Mouse (Mus musculus): ENCODE measurements around the gene 2410137M14Rik. TPM values are rescaled to one million over a fixed set of nuclear protein-coding genes. Genes with fewer than 3 reads are reported as not detected.
A peak's percentile ranks its signal among the peaks of the same experiment; 100 is the strongest.

Gene 2410137M14Rik
- polyA plus RNA-seq, 1 experiment: 0.56 TPM

- peak within 1 kb of the TSS; percentile 97 for H3K4me3 ChIP-seq (ENCODE audit: control insufficient read depth, low read depth, low read length)
- H3K27me3 ChIP-seq (ENCODE audit: control insufficient read depth, insufficient read depth, low read length): no peaks in the 10 kb centered on the region
- peaks cover 1% of the 10 kb centered on the region for H3K36me3 ChIP-seq (ENCODE audit: control insufficient read depth, insufficient read depth, low read length)
- peak within 1 kb of the TSS; percentile 97 for H3K27ac ChIP-seq (ENCODE audit: control insufficient read depth, insufficient read depth, low read depth, low read length)
- 0 out of 2 replicates have a peak, but pooled peaks cover 2% of the 10 kb centered on the region for H3K4me1 ChIP-seq (ENCODE audit: control insufficient read depth, insufficient read depth, low read length)
- TF ChIP-seq POLR2A (IDR thresholded peaks at IDR 0.05; ENCODE audit: control insufficient read depth, low read depth, low read length): peak; percentile 61
- no peak for TF ChIP-seq CTCF (IDR thresholded peaks at IDR 0.05; ENCODE audit: control insufficient read depth, insufficient read depth, insufficient replicate concordance, low read depth, low read length)
These were observed 22.9 kb downstream of the 2410137M14Rik start, which contains the start of the genes Znrd1 and Znrd1as for GRCm38 (mm10) chr17:36957999-36958743. Gene Znrd1, minus strand, starts transcription at chr17:36958559. Gene Znrd1as, plus strand, starts transcription at chr17:36958592.

GRCm38 (mm10) chr17:36953062-36953461, 28.0 kb downstream of the 2410137M14Rik start:
- H3K4me1 ChIP-seq (ENCODE audit: control insufficient read depth, insufficient read depth, low read length): 0 out of 2 replicates have a peak, but pooled peaks cover 2% of the 10 kb centered on the region
- H3K27ac ChIP-seq (ENCODE audit: control insufficient read depth, insufficient read depth, low read depth, low read length): no peak overlapping the region
- no peak for TF ChIP-seq POLR2A (IDR thresholded peaks at IDR 0.05; ENCODE audit: control insufficient read depth, low read depth, low read length)
- no peak for TF ChIP-seq CTCF (IDR thresholded peaks at IDR 0.05; ENCODE audit: control insufficient read depth, insufficient read depth, insufficient replicate concordance, low read depth, low read length)
- no peaks in the 10 kb centered on the region for H3K27me3 ChIP-seq (ENCODE audit: control insufficient read depth, insufficient read depth, low read length)
- H3K36me3 ChIP-seq (ENCODE audit: control insufficient read depth, insufficient read depth, low read length): no peaks in the 10 kb centered on the region; the same call in 1 of the 2 replicates
- peak overlapping the region; percentile 73 for H3K4me3 ChIP-seq (ENCODE audit: control insufficient read depth, low read depth, low read length)

- Histone ChIP-seq H3K36me3 (ENCODE audit: control insufficient read depth, insufficient read depth, low read length) (no peaks in the 10 kb centered on the region; the same call in 1 of the 2 replicates), H3K4me3 (ENCODE audit: control insufficient read depth, low read depth, low read length) (peak overlapping the region; percentile 73)
These were observed 28.4 kb downstream of the 2410137M14Rik start for GRCm38 (mm10) chr17:36952631-36953030.

GRCm38 (mm10) chr17:36950981-36951947, 29.8 kb downstream of the 2410137M14Rik start, which contains the start of gene Ppp1r11:
Gene Ppp1r11, minus strand, starts transcription at chr17:36951741.
- Histone ChIP-seq H3K4me1 (ENCODE audit: control insufficient read depth, insufficient read depth, low read length) (peaks cover 6% of the 10 kb centered on the region), H3K27me3 (ENCODE audit: control insufficient read depth, insufficient read depth, low read length) (no peaks in the 10 kb centered on the region), H3K36me3 (ENCODE audit: control insufficient read depth, insufficient read depth, low read length) (no peaks in the 10 kb centered on the region), H3K27ac (ENCODE audit: control insufficient read depth, insufficient read depth, low read depth, low read length) (peak within 1 kb of the TSS; percentile 99), H3K4me3 (ENCODE audit: control insufficient read depth, low read depth, low read length) (peak within 1 kb of the TSS; percentile 99)
- TF ChIP-seq POLR2A (IDR thresholded peaks at IDR 0.05; ENCODE audit: control insufficient read depth, low read depth, low read length) (peak; percentile 77), CTCF (IDR thresholded peaks at IDR 0.05; ENCODE audit: control insufficient read depth, insufficient read depth, insufficient replicate concordance, low read depth, low read length) (peak; percentile 14; the same call in 1 of the 2 replicates)

More at GRCm38 (mm10) chr17:36952631-36953030, 28.4 kb downstream of the 2410137M14Rik start:
- TF ChIP-seq CTCF (IDR thresholded peaks at IDR 0.05; ENCODE audit: control insufficient read depth, insufficient read depth, insufficient replicate concordance, low read depth, low read length) (no peak), POLR2A (IDR thresholded peaks at IDR 0.05; ENCODE audit: control insufficient read depth, low read depth, low read length) (no peak)
- Histone ChIP-seq H3K27me3 (ENCODE audit: control insufficient read depth, insufficient read depth, low read length) (no peaks in the 10 kb centered on the region), H3K27ac (ENCODE audit: control insufficient read depth, insufficient read depth, low read depth, low read length) (no peak overlapping the region), H3K4me1 (ENCODE audit: control insufficient read depth, insufficient read depth, low read length) (0 out of 2 replicates have a peak, but pooled peaks cover 2% of the 10 kb centered on the region)

- TF ChIP-seq CTCF (IDR thresholded peaks at IDR 0.05; ENCODE audit: control insufficient read depth, insufficient read depth, insufficient replicate concordance, low read depth, low read length) (no peak), POLR2A (IDR thresholded peaks at IDR 0.05; ENCODE audit: control insufficient read depth, low read depth, low read length) (no peak)
These were observed 31.8 kb downstream of the 2410137M14Rik start for GRCm38 (mm10) chr17:36949265-36949664.

GRCm38 (mm10) chr17:36948286-36948685, 32.8 kb downstream of the 2410137M14Rik start:
- H3K27me3 ChIP-seq (ENCODE audit: control insufficient read depth, insufficient read depth, low read length): no peaks in the 10 kb centered on the region
- peak overlapping the region; percentile 20; the same call in 1 of the 2 replicates for H3K4me3 ChIP-seq (ENCODE audit: control insufficient read depth, low read depth, low read length)
- H3K27ac ChIP-seq (ENCODE audit: control insufficient read depth, insufficient read depth, low read depth, low read length): no peak overlapping the region
- peaks cover 8% of the 10 kb centered on the region for H3K4me1 ChIP-seq (ENCODE audit: control insufficient read depth, insufficient read depth, low read length)
- no peaks in the 10 kb centered on the region for H3K36me3 ChIP-seq (ENCODE audit: control insufficient read depth, insufficient read depth, low read length)
- TF ChIP-seq CTCF (IDR thresholded peaks at IDR 0.05; ENCODE audit: control insufficient read depth, insufficient read depth, insufficient replicate concordance, low read depth, low read length): no peak
- TF ChIP-seq POLR2A (IDR thresholded peaks at IDR 0.05; ENCODE audit: control insufficient read depth, low read depth, low read length): no peak

More at GRCm38 (mm10) chr17:36949265-36949664, 31.8 kb downstream of the 2410137M14Rik start:
- no peak overlapping the region for H3K27ac ChIP-seq (ENCODE audit: control insufficient read depth, insufficient read depth, low read depth, low read length)
- no peaks in the 10 kb centered on the region for H3K27me3 ChIP-seq (ENCODE audit: control insufficient read depth, insufficient read depth, low read length)
- peaks cover 6% of the 10 kb centered on the region for H3K4me1 ChIP-seq (ENCODE audit: control insufficient read depth, insufficient read depth, low read length)
- peak overlapping the region; percentile 79 for H3K4me3 ChIP-seq (ENCODE audit: control insufficient read depth, low read depth, low read length)
- no peaks in the 10 kb centered on the region for H3K36me3 ChIP-seq (ENCODE audit: control insufficient read depth, insufficient read depth, low read length)

Data from testis, adult 2 months (tissue).